Mouse (Mus musculus): ENCODE measurements around the gene C2cd5. TPM values are rescaled to one million over a fixed set of nuclear protein-coding genes. Genes with fewer than 3 reads are reported as not detected.
A peak's percentile ranks its signal among the peaks of the same experiment; 100 is the strongest.
"Not testable (repeated sequence)": the region's sequence is repeated elsewhere in the genome, so short reads cannot be mapped to it uniquely, and the experiment has no call there.

C2cd5 gene
- polyA plus RNA-seq (2015; fragmentation: Nextera tagmentation; extraction: Ambion mirVana): 26.7 and 27.0 TPM in 2 replicates

GRCm38 (mm10) chr6:143099681-143100382 lies at the start of gene C2cd5:
C2cd5 (minus strand) TSS chr6:143100141.
- Histone ChIP-seq H3K9ac (ENCODE audit: low read length) (peak within 1 kb of the TSS; percentile 80), H3K36me3 (ENCODE audit: control insufficient read depth, insufficient read depth, low read length) (peaks cover 4% of the 10 kb centered on the region; the same call in 1 of the 2 replicates), H3K27ac (ENCODE audit: low read length) (peak within 1 kb of the TSS; percentile 70), H3K4me2 (ENCODE audit: low read depth, low read length) (peak within 1 kb of the TSS; percentile 88), H3K27me3 (ENCODE audit: control insufficient read depth, insufficient read depth, low read depth, low read length) (no peaks in the 10 kb centered on the region), H3K9me3 (ENCODE audit: control insufficient read depth, low read length) (no peaks in the 10 kb centered on the region), H3K4me1 (replicated peaks; ENCODE audit: control insufficient read depth, insufficient read depth, low read length) (peaks cover 3% of the 10 kb centered on the region), H3K4me3 (ENCODE audit: low read length) (peak within 1 kb of the TSS; percentile 78)
- under 1% methylated on average over 48 of the region's 75 CpGs for WGBS
- peak; percentile 98 for ATAC-seq (ENCODE audit: low read depth)

- Histone ChIP-seq H3K4me2 (ENCODE audit: low read depth, low read length) (no peak overlapping the region), H3K4me1 (replicated peaks; ENCODE audit: control insufficient read depth, insufficient read depth, low read length) (peaks cover 6% of the 10 kb centered on the region), H3K27me3 (ENCODE audit: control insufficient read depth, insufficient read depth, low read depth, low read length) (no peaks in the 10 kb centered on the region), H3K36me3 (ENCODE audit: control insufficient read depth, insufficient read depth, low read length) (no peaks in the 10 kb centered on the region), H3K9ac (ENCODE audit: low read length) (no peak overlapping the region), H3K27ac (ENCODE audit: low read length) (no peak overlapping the region), H3K4me3 (ENCODE audit: low read length) (no peak overlapping the region), H3K9me3 (ENCODE audit: control insufficient read depth, low read length) (no peaks in the 10 kb centered on the region)
- no peak for ATAC-seq (ENCODE audit: low read depth)
These were observed 48.9 kb upstream of the C2cd5 start for GRCm38 (mm10) chr6:143148868-143149267.

- no peak overlapping the region for H3K4me3 ChIP-seq (ENCODE audit: low read length)
- H3K4me1 ChIP-seq (replicated peaks; ENCODE audit: control insufficient read depth, insufficient read depth, low read length): no peaks in the 10 kb centered on the region
- no peaks in the 10 kb centered on the region for H3K9me3 ChIP-seq (ENCODE audit: control insufficient read depth, low read length)
- no peak overlapping the region for H3K4me2 ChIP-seq (ENCODE audit: low read depth, low read length)
- no peaks in the 10 kb centered on the region for H3K27me3 ChIP-seq (ENCODE audit: control insufficient read depth, insufficient read depth, low read depth, low read length)
- no peak for ATAC-seq (ENCODE audit: low read depth)
- H3K9ac ChIP-seq (ENCODE audit: low read length): no peak overlapping the region
- 40% methylated on average over 8 of the region's 8 CpGs for WGBS
- no peaks in the 10 kb centered on the region for H3K36me3 ChIP-seq (ENCODE audit: control insufficient read depth, insufficient read depth, low read length)
- H3K27ac ChIP-seq (ENCODE audit: low read length): no peak overlapping the region
These were observed 46.8 kb upstream of the C2cd5 start for GRCm38 (mm10) chr6:143146756-143147155.

GRCm38 (mm10) chr6:143145051-143145450 lies 45.1 kb upstream of the C2cd5 start:
- WGBS: 59% methylated on average over 7 of the region's 7 CpGs
- Histone ChIP-seq H3K27me3 (ENCODE audit: control insufficient read depth, insufficient read depth, low read depth, low read length) (no peaks in the 10 kb centered on the region), H3K9me3 (ENCODE audit: control insufficient read depth, low read length) (no peaks in the 10 kb centered on the region), H3K4me1 (replicated peaks; ENCODE audit: control insufficient read depth, insufficient read depth, low read length) (no peaks in the 10 kb centered on the region), H3K4me2 (ENCODE audit: low read depth, low read length) (no peak overlapping the region), H3K9ac (ENCODE audit: low read length) (no peak overlapping the region), H3K27ac (ENCODE audit: low read length) (no peak overlapping the region), H3K36me3 (ENCODE audit: control insufficient read depth, insufficient read depth, low read length) (no peaks in the 10 kb centered on the region), H3K4me3 (ENCODE audit: low read length) (no peak overlapping the region)
- ATAC-seq (ENCODE audit: low read depth): no peak

- 59% methylated on average over 2 of the region's 2 CpGs for WGBS
- H3K27ac ChIP-seq (ENCODE audit: low read length): no peak overlapping the region
- no peak overlapping the region for H3K4me2 ChIP-seq (ENCODE audit: low read depth, low read length)
- H3K4me1 ChIP-seq (replicated peaks; ENCODE audit: control insufficient read depth, insufficient read depth, low read length): no peaks in the 10 kb centered on the region
- H3K27me3 ChIP-seq (ENCODE audit: control insufficient read depth, insufficient read depth, low read depth, low read length): no peaks in the 10 kb centered on the region
- no peaks in the 10 kb centered on the region for H3K36me3 ChIP-seq (ENCODE audit: control insufficient read depth, insufficient read depth, low read length)
- H3K9me3 ChIP-seq (ENCODE audit: control insufficient read depth, low read length): no peaks in the 10 kb centered on the region
- no peak for ATAC-seq (ENCODE audit: low read depth)
- H3K4me3 ChIP-seq (ENCODE audit: low read length): no peak overlapping the region
- no peak overlapping the region for H3K9ac ChIP-seq (ENCODE audit: low read length)
These were observed 44.6 kb upstream of the C2cd5 start for GRCm38 (mm10) chr6:143144556-143144955.

- peak overlapping the region; percentile 42 for H3K4me2 ChIP-seq (ENCODE audit: low read depth, low read length)
- H3K9ac ChIP-seq (ENCODE audit: low read length): peak overlapping the region; percentile 7; the same call in 1 of the 2 replicates
- no peak for ATAC-seq (ENCODE audit: low read depth)
- WGBS: 17% methylated on average over 19 of the region's 19 CpGs
- no peak overlapping the region for H3K27ac ChIP-seq (ENCODE audit: low read length)
- peak overlapping the region; percentile 21 for H3K4me3 ChIP-seq (ENCODE audit: low read length)
- H3K36me3 ChIP-seq (ENCODE audit: control insufficient read depth, insufficient read depth, low read length): no peaks in the 10 kb centered on the region
- no peaks in the 10 kb centered on the region for H3K9me3 ChIP-seq (ENCODE audit: control insufficient read depth, low read length)
- H3K27me3 ChIP-seq (ENCODE audit: control insufficient read depth, insufficient read depth, low read depth, low read length): no peaks in the 10 kb centered on the region
- H3K4me1 ChIP-seq (replicated peaks; ENCODE audit: control insufficient read depth, insufficient read depth, low read length): no peaks in the 10 kb centered on the region
These were observed 43.9 kb upstream of the C2cd5 start for GRCm38 (mm10) chr6:143143775-143144273.

- no peak overlapping the region for H3K27ac ChIP-seq (ENCODE audit: low read length)
- no peak overlapping the region for H3K4me3 ChIP-seq (ENCODE audit: low read length)
- 75% methylated on average over 9 of the region's 9 CpGs for WGBS
- H3K27me3 ChIP-seq (ENCODE audit: control insufficient read depth, insufficient read depth, low read depth, low read length): no peaks in the 10 kb centered on the region
- peak overlapping the region; percentile 42 for H3K4me2 ChIP-seq (ENCODE audit: low read depth, low read length)
- H3K4me1 ChIP-seq (replicated peaks; ENCODE audit: control insufficient read depth, insufficient read depth, low read length): no peaks in the 10 kb centered on the region
- no peak for ATAC-seq (ENCODE audit: low read depth)
- H3K9me3 ChIP-seq (ENCODE audit: control insufficient read depth, low read length): no peaks in the 10 kb centered on the region
- H3K9ac ChIP-seq (ENCODE audit: low read length): no peak overlapping the region
- H3K36me3 ChIP-seq (ENCODE audit: control insufficient read depth, insufficient read depth, low read length): no peaks in the 10 kb centered on the region
These were observed 43.4 kb upstream of the C2cd5 start for GRCm38 (mm10) chr6:143143321-143143720.

- Histone ChIP-seq H3K27ac (ENCODE audit: low read length) (no peak overlapping the region), H3K27me3 (ENCODE audit: control insufficient read depth, insufficient read depth, low read depth, low read length) (no peaks in the 10 kb centered on the region), H3K9ac (ENCODE audit: low read length) (no peak overlapping the region), H3K4me2 (ENCODE audit: low read depth, low read length) (no peak overlapping the region), H3K4me1 (replicated peaks; ENCODE audit: control insufficient read depth, insufficient read depth, low read length) (no peaks in the 10 kb centered on the region), H3K36me3 (ENCODE audit: control insufficient read depth, insufficient read depth, low read length) (no peaks in the 10 kb centered on the region), H3K9me3 (ENCODE audit: control insufficient read depth, low read length) (no peaks in the 10 kb centered on the region), H3K4me3 (ENCODE audit: low read length) (no peak overlapping the region)
- WGBS: 91% methylated on average over 4 of the region's 4 CpGs
- no peak for ATAC-seq (ENCODE audit: low read depth)
These were observed 42.9 kb upstream of the C2cd5 start for GRCm38 (mm10) chr6:143142861-143143260.

- not testable (repeated sequence) for H3K4me1 ChIP-seq (replicated peaks; ENCODE audit: control insufficient read depth, insufficient read depth, low read length); H3K9me3 ChIP-seq (ENCODE audit: control insufficient read depth, low read length); H3K4me3 ChIP-seq (ENCODE audit: low read length); H3K36me3 ChIP-seq (ENCODE audit: control insufficient read depth, insufficient read depth, low read length); H3K27ac ChIP-seq (ENCODE audit: low read length); H3K4me2 ChIP-seq (ENCODE audit: low read depth, low read length); H3K27me3 ChIP-seq (ENCODE audit: control insufficient read depth, insufficient read depth, low read depth, low read length); ATAC-seq (ENCODE audit: low read depth); H3K9ac ChIP-seq (ENCODE audit: low read length)
- WGBS: 73% methylated on average over 10 of the region's 10 CpGs
These were observed 42.0 kb upstream of the C2cd5 start for GRCm38 (mm10) chr6:143141624-143142592.

Measured in lung, embryonic 16.5 days (tissue).